Mouse (Mus musculus): ENCODE measurements around the gene Stk24. TPM values are rescaled to one million over a fixed set of nuclear protein-coding genes. Genes with fewer than 3 reads are reported as not detected.
A peak's percentile ranks its signal among the peaks of the same experiment; 100 is the strongest.

The Stk24 gene
- polyA plus RNA-seq, 1 experiment from 2014 or later = 33.2 TPM

- Histone ChIP-seq H3K9me3 (replicated peaks; ENCODE audit: control insufficient read depth, low read length) (no peaks in the 10 kb centered on the region), H3K36me3 (ENCODE audit: control insufficient read depth, insufficient read depth, low read length) (peaks cover 3% of the 10 kb centered on the region; the same call in 1 of the 2 replicates), H3K9ac (ENCODE audit: low read length) (no peak overlapping the region), H3K4me2 (ENCODE audit: low read depth, low read length) (no peak overlapping the region), H3K27me3 (ENCODE audit: control insufficient read depth, insufficient read depth, low read length) (no peaks in the 10 kb centered on the region), H3K4me1 (ENCODE audit: control insufficient read depth, insufficient read depth, low read length) (peaks cover 16% of the 10 kb centered on the region), H3K27ac (ENCODE audit: low read length) (no peak overlapping the region), H3K4me3 (replicated peaks; ENCODE audit: low read length) (no peak overlapping the region)
- no peak for ATAC-seq (ENCODE audit: insufficient read depth, low FRiP score)
- 54% methylated on average over 7 of the region's 7 CpGs for WGBS
These were observed 75.3 kb downstream of the Stk24 start for GRCm38 (mm10) chr14:121304523-121304922.

GRCm38 (mm10) chr14:121299093-121299492 lies 80.7 kb downstream of the Stk24 start:
- ATAC-seq (ENCODE audit: insufficient read depth, low FRiP score) = no peak
- peaks cover 3% of the 10 kb centered on the region; the same call in 1 of the 2 replicates for H3K36me3 ChIP-seq (ENCODE audit: control insufficient read depth, insufficient read depth, low read length)

GRCm38 (mm10) chr14:121298537-121298936 lies 81.3 kb downstream of the Stk24 start:
- no peak overlapping the region; the same call in 1 of the 2 replicates for H3K27ac ChIP-seq (ENCODE audit: low read length)
- no peaks in the 10 kb centered on the region for H3K9me3 ChIP-seq (replicated peaks; ENCODE audit: control insufficient read depth, low read length)
- no peak overlapping the region for H3K4me3 ChIP-seq (replicated peaks; ENCODE audit: low read length)
- H3K27me3 ChIP-seq (ENCODE audit: control insufficient read depth, insufficient read depth, low read length) = no peaks in the 10 kb centered on the region
- 66% methylated on average over 5 of the region's 5 CpGs for WGBS
- H3K36me3 ChIP-seq (ENCODE audit: control insufficient read depth, insufficient read depth, low read length) = peaks cover 3% of the 10 kb centered on the region; the same call in 1 of the 2 replicates
- H3K4me2 ChIP-seq (ENCODE audit: low read depth, low read length) = no peak overlapping the region
- ATAC-seq (ENCODE audit: insufficient read depth, low FRiP score) = peak; percentile 78
- H3K4me1 ChIP-seq (ENCODE audit: control insufficient read depth, insufficient read depth, low read length) = 0 out of 2 replicates have a peak, but pooled peaks cover 7% of the 10 kb centered on the region
- H3K9ac ChIP-seq (ENCODE audit: low read length) = no peak overlapping the region

More at GRCm38 (mm10) chr14:121299093-121299492, 80.7 kb downstream of the Stk24 start:
- Histone ChIP-seq H3K9ac (ENCODE audit: low read length) (no peak overlapping the region), H3K9me3 (replicated peaks; ENCODE audit: control insufficient read depth, low read length) (no peaks in the 10 kb centered on the region), H3K4me3 (replicated peaks; ENCODE audit: low read length) (no peak overlapping the region), H3K27ac (ENCODE audit: low read length) (no peak overlapping the region; the same call in 1 of the 2 replicates), H3K4me1 (ENCODE audit: control insufficient read depth, insufficient read depth, low read length) (peaks cover 11% of the 10 kb centered on the region), H3K4me2 (ENCODE audit: low read depth, low read length) (no peak overlapping the region), H3K27me3 (ENCODE audit: control insufficient read depth, insufficient read depth, low read length) (no peaks in the 10 kb centered on the region)
- WGBS = 73% methylated on average over 9 of the region's 9 CpGs

- Histone ChIP-seq H3K36me3 (ENCODE audit: control insufficient read depth, insufficient read depth, low read length) (peaks cover 3% of the 10 kb centered on the region; the same call in 1 of the 2 replicates), H3K27ac (ENCODE audit: low read length) (no peak overlapping the region), H3K9me3 (replicated peaks; ENCODE audit: control insufficient read depth, low read length) (no peaks in the 10 kb centered on the region), H3K4me3 (replicated peaks; ENCODE audit: low read length) (no peak overlapping the region), H3K9ac (ENCODE audit: low read length) (no peak overlapping the region), H3K4me1 (ENCODE audit: control insufficient read depth, insufficient read depth, low read length) (0 out of 2 replicates have a peak, but pooled peaks cover 7% of the 10 kb centered on the region), H3K4me2 (ENCODE audit: low read depth, low read length) (no peak overlapping the region), H3K27me3 (ENCODE audit: control insufficient read depth, insufficient read depth, low read length) (no peaks in the 10 kb centered on the region)
- ATAC-seq (ENCODE audit: insufficient read depth, low FRiP score) = no peak
- 91% methylated on average over 6 of the region's 6 CpGs for WGBS
These were observed 82.7 kb downstream of the Stk24 start for GRCm38 (mm10) chr14:121297103-121297502.

GRCm38 (mm10) chr14:121294484-121294883 lies 85.3 kb downstream of the Stk24 start:
- peaks cover 12% of the 10 kb centered on the region; the same call in 1 of the 2 replicates for H3K36me3 ChIP-seq (ENCODE audit: control insufficient read depth, insufficient read depth, low read length)
- ATAC-seq (ENCODE audit: insufficient read depth, low FRiP score) = no peak

GRCm38 (mm10) chr14:121292391-121292790 lies 87.4 kb downstream of the Stk24 start:
- H3K9ac ChIP-seq (ENCODE audit: low read length) = no peak overlapping the region
- H3K9me3 ChIP-seq (replicated peaks; ENCODE audit: control insufficient read depth, low read length) = no peaks in the 10 kb centered on the region
- no peak overlapping the region for H3K4me2 ChIP-seq (ENCODE audit: low read depth, low read length)
- ATAC-seq (ENCODE audit: insufficient read depth, low FRiP score) = no peak
- H3K36me3 ChIP-seq (ENCODE audit: control insufficient read depth, insufficient read depth, low read length) = peaks cover 17% of the 10 kb centered on the region; the same call in 1 of the 2 replicates
- no peaks in the 10 kb centered on the region for H3K4me1 ChIP-seq (ENCODE audit: control insufficient read depth, insufficient read depth, low read length)
- WGBS = 86% methylated on average over 3 of the region's 3 CpGs
- H3K27me3 ChIP-seq (ENCODE audit: control insufficient read depth, insufficient read depth, low read length) = no peaks in the 10 kb centered on the region
- no peak overlapping the region for H3K27ac ChIP-seq (ENCODE audit: low read length)
- H3K4me3 ChIP-seq (replicated peaks; ENCODE audit: low read length) = no peak overlapping the region

More at GRCm38 (mm10) chr14:121294484-121294883, 85.3 kb downstream of the Stk24 start:
- 0 out of 2 replicates have a peak, but pooled peaks cover 7% of the 10 kb centered on the region for H3K4me1 ChIP-seq (ENCODE audit: control insufficient read depth, insufficient read depth, low read length)
- no peaks in the 10 kb centered on the region for H3K27me3 ChIP-seq (ENCODE audit: control insufficient read depth, insufficient read depth, low read length)
- H3K9ac ChIP-seq (ENCODE audit: low read length) = no peak overlapping the region
- H3K27ac ChIP-seq (ENCODE audit: low read length) = no peak overlapping the region
- H3K9me3 ChIP-seq (replicated peaks; ENCODE audit: control insufficient read depth, low read length) = no peaks in the 10 kb centered on the region
- WGBS = 80% methylated on average over 12 of the region's 12 CpGs
- H3K4me3 ChIP-seq (replicated peaks; ENCODE audit: low read length) = no peak overlapping the region
- no peak overlapping the region for H3K4me2 ChIP-seq (ENCODE audit: low read depth, low read length)

GRCm38 (mm10) chr14:121291881-121292280 lies 87.9 kb downstream of the Stk24 start:
- Histone ChIP-seq H3K9ac (ENCODE audit: low read length) (no peak overlapping the region), H3K4me2 (ENCODE audit: low read depth, low read length) (no peak overlapping the region), H3K4me3 (replicated peaks; ENCODE audit: low read length) (no peak overlapping the region), H3K27ac (ENCODE audit: low read length) (no peak overlapping the region), H3K4me1 (ENCODE audit: control insufficient read depth, insufficient read depth, low read length) (no peaks in the 10 kb centered on the region), H3K27me3 (ENCODE audit: control insufficient read depth, insufficient read depth, low read length) (no peaks in the 10 kb centered on the region), H3K9me3 (replicated peaks; ENCODE audit: control insufficient read depth, low read length) (no peaks in the 10 kb centered on the region), H3K36me3 (ENCODE audit: control insufficient read depth, insufficient read depth, low read length) (peaks cover 19% of the 10 kb centered on the region; the same call in 1 of the 2 replicates)
- no peak for ATAC-seq (ENCODE audit: insufficient read depth, low FRiP score)
- WGBS = 93% methylated on average over 8 of the region's 8 CpGs

GRCm38 (mm10) chr14:121285379-121286120 lies 94.3 kb downstream of the Stk24 start:
- Histone ChIP-seq H3K4me3 (replicated peaks; ENCODE audit: low read length) (no peak overlapping the region), H3K27me3 (ENCODE audit: control insufficient read depth, insufficient read depth, low read length) (no peaks in the 10 kb centered on the region), H3K4me2 (ENCODE audit: low read depth, low read length) (no peak overlapping the region), H3K9me3 (replicated peaks; ENCODE audit: control insufficient read depth, low read length) (no peaks in the 10 kb centered on the region), H3K9ac (ENCODE audit: low read length) (no peak overlapping the region), H3K4me1 (ENCODE audit: control insufficient read depth, insufficient read depth, low read length) (no peaks in the 10 kb centered on the region), H3K36me3 (ENCODE audit: control insufficient read depth, insufficient read depth, low read length) (peaks cover 27% of the 10 kb centered on the region), H3K27ac (ENCODE audit: low read length) (no peak overlapping the region)
- WGBS = 91% methylated on average over 14 of the region's 14 CpGs
- no peak for ATAC-seq (ENCODE audit: insufficient read depth, low FRiP score)

GRCm38 (mm10) chr14:121281336-121281710 lies 98.5 kb downstream of the Stk24 start:
- peaks cover 14% of the 10 kb centered on the region for H3K36me3 ChIP-seq (ENCODE audit: control insufficient read depth, insufficient read depth, low read length)
- no peak overlapping the region for H3K4me2 ChIP-seq (ENCODE audit: low read depth, low read length)
- H3K9ac ChIP-seq (ENCODE audit: low read length) = no peak overlapping the region
- H3K4me3 ChIP-seq (replicated peaks; ENCODE audit: low read length) = no peak overlapping the region
- no peaks in the 10 kb centered on the region for H3K9me3 ChIP-seq (replicated peaks; ENCODE audit: control insufficient read depth, low read length)
- H3K27ac ChIP-seq (ENCODE audit: low read length) = 0 out of 2 replicates have a peak overlapping the region, but pooled peaks have one; percentile 13
- no peaks in the 10 kb centered on the region for H3K4me1 ChIP-seq (ENCODE audit: control insufficient read depth, insufficient read depth, low read length)
- no peak for ATAC-seq (ENCODE audit: insufficient read depth, low FRiP score)
- H3K27me3 ChIP-seq (ENCODE audit: control insufficient read depth, insufficient read depth, low read length) = no peaks in the 10 kb centered on the region

Measured in stomach, embryonic 16.5 days (tissue).